Mouse (Mus musculus) embryonic facial prominence, embryonic 14.5 days (tissue): ENCODE data around the gene Rhot2. TPM values are rescaled to one million over a fixed set of nuclear protein-coding genes. Genes with fewer than 3 reads are reported as not detected.

Source experiments
- ATAC-seq: fragments of 200-750 bp; cut with Nextera tagmentation; 2 replicates; pipeline ENCODE4 v1.8.0; 2017; ENCODE audit warnings: low read depth, moderate number of reproducible peaks, moderate TSS enrichment
- DNase-seq: peaks from one replicate; pipeline ENCODE4 v3.0.0-alpha.2; 2015; ENCODE audit warnings: low spot score
- H3K27ac ChIP-seq: fragments of 300-500 bp; sonication (generic); replicated peaks from 2 replicates; pipeline ENCODE4 v1.5.1; 2014; ENCODE audit warnings: low read depth, mild to moderate bottlenecking, low read length, moderate library complexity
- H3K27me3 ChIP-seq: fragments of 300-500 bp; sonication (generic); replicated peaks from 2 replicates; pipeline ENCODE4 v1.6.1; 2014; ENCODE audit warnings: low read length; ENCODE audit not compliant: control insufficient read depth, insufficient read depth
- H3K36me3 ChIP-seq: fragments of 300-500 bp; sonication (generic); 2 replicates; pipeline ENCODE4 v1.6.1; 2014; ENCODE audit warnings: low read length, mixed read lengths; ENCODE audit not compliant: control insufficient read depth, insufficient read depth
- H3K4me1 ChIP-seq: fragments of 300-500 bp; sonication (generic); 2 replicates; pipeline ENCODE4 v1.6.1; 2014; ENCODE audit warnings: antibody characterized with exemption, low read length; ENCODE audit not compliant: control insufficient read depth, insufficient read depth
- H3K4me2 ChIP-seq: fragments of 300-500 bp; sonication (generic); 2 replicates; pipeline ENCODE4 v1.6.1; 2014; ENCODE audit warnings: low read depth, mild to moderate bottlenecking, low read length, moderate library complexity, mixed read lengths
- H3K4me3 ChIP-seq: fragments of 300-500 bp; sonication (generic); 2 replicates; pipeline ENCODE4 v1.5.1; 2014; ENCODE audit warnings: low read depth, mild to moderate bottlenecking, low read length
- H3K9ac ChIP-seq: fragments of 300-500 bp; sonication (generic); 2 replicates; pipeline ENCODE4 v1.6.1; 2014; ENCODE audit warnings: low read depth, mild to moderate bottlenecking, low read length, moderate library complexity, mixed read lengths
- H3K9me3 ChIP-seq: fragments of 300-500 bp; sonication (generic); 2 replicates; pipeline ENCODE4 v1.6.1; 2016; ENCODE audit warnings: low read length; ENCODE audit not compliant: control insufficient read depth
- WGBS: fragments of 180-500 bp; shearing (Covaris S2); extraction: QIAGEN DNeasy Blood & Tissue Kit; methylation state at CpG from one replicate; pipeline ENCODE4 v1.1.7; 2014; 5-methylcytosine and 5-hydroxymethylcytosine counted together
- microRNA-seq: library from miRNA; unstranded; fragments of <30 nt; microRNA quantifications from one replicate; pipeline ENCODE4, GENCODE M21; 2016; ENCODE audit warnings: borderline number of aligned reads
- polyA plus RNA-seq: library from polyadenylated mRNA; unstranded; fragments of >200 nt; fragmentation: Nextera tagmentation; extraction: Ambion mirVana; gene quantifications from 2 replicates; pipeline ENCODE4 v1.2.1, GENCODE M21; 2014

Gene Rhot2
- polyA plus RNA-seq, 1 experiment from 2014 or later: 12.0 TPM

DNA sequence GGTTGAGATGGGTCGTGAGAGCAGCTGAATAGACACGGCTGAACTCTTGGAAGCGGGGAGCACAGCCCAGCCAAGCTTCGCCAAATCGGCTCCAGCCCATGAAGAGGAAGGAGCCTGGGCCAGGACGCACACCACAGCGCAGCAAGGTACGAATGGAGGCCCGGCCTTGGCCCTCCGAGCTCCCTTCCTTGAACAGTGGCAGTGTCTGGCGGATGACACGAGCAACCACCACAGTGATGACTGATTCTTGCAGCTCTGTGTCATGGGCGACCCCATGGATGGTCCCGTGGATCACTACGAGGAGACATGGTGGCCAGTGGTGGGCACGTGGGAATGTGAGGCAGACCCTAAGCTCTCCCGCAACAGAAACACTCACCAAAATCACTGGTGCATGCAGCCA is 49.7 kb downstream of the Rhot2 start:
- Histone ChIP-seq H3K4me1 (peaks cover 26% of the 10 kb centered on the region), H3K9ac (peak overlapping the region; percentile 68; the same call in 1 of the 2 replicates), H3K36me3 (no peaks in the 10 kb centered on the region; the same call in 1 of the 2 replicates), H3K27ac (no peak overlapping the region), H3K9me3 (no peaks in the 10 kb centered on the region), H3K4me2 (peak overlapping the region; percentile 97; the same call in 1 of the 2 replicates), H3K27me3 (no peaks in the 10 kb centered on the region), H3K4me3 (peak overlapping the region; percentile 79; the same call in 1 of the 2 replicates)
- DNase-seq: no peak
- ATAC-seq: no peak
- WGBS: 84% methylated on average over 15 of the region's 17 CpGs

DNA sequence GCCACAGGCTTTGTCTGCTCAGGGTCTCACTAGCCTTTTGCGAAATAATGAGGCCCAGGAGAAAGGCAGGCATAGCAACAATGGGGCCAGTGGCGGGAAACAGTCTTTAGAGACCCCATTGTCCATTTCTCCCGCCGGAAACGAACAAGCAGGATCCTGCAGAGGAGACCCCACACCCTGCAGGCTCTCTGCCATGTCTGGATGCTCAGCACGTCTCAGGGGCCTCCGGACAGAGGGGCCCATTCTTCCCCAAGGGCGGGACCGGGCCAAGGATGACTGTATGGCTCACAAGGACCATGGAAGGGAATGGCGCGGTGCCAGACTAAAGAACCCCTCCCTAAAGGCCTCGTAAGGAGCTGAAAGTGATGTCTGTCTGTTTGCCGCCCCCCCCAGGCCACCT is 50.5 kb downstream of the Rhot2 start:
- H3K36me3 ChIP-seq: peaks cover 5% of the 10 kb centered on the region; the same call in 1 of the 2 replicates
- H3K9me3 ChIP-seq: no peaks in the 10 kb centered on the region
- 0 out of 2 replicates have a peak overlapping the region, but pooled peaks have one; percentile 97 for H3K4me2 ChIP-seq
- 59% methylated on average over 13 of the region's 13 CpGs for WGBS
- no peaks in the 10 kb centered on the region for H3K27me3 ChIP-seq
- DNase-seq (no peak), ATAC-seq (no peak)
- H3K4me1 ChIP-seq: peaks cover 26% of the 10 kb centered on the region
- H3K4me3 ChIP-seq: no peak overlapping the region
- no peak overlapping the region for H3K9ac ChIP-seq
- H3K27ac ChIP-seq: no peak overlapping the region

DNA sequence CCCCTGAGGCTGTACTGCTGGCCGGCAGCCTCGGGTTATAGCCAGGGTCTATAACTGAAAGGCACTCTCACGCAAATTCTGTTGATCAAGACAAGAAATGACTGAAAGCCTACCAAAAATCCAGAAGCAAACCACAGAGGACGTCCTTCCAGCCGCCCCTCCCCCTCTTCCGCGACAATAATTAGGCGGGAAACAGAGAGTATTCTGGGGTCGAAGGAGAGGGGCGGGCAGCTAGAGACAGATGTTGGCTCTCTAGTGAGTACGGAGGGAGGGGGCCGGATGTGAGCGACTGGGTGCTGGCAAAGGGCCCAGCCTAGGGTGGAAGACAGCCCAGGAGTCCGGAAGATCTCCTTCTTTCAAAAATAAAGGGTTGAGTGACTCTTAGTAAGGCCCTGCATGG is 52.0 kb downstream of the Rhot2 start, which contains the start of gene Fam173a:
Fam173a (minus strand) TSS at position 287 of the 400 bp plus-strand sequence.
- Histone ChIP-seq H3K4me3 (peak within 1 kb of the TSS; percentile 81), H3K9ac (peak within 1 kb of the TSS; percentile 78), H3K9me3 (no peaks in the 10 kb centered on the region), H3K27me3 (no peaks in the 10 kb centered on the region), H3K4me2 (peak within 1 kb of the TSS; percentile 93), H3K27ac (peak within 1 kb of the TSS; percentile 93), H3K36me3 (peaks cover 15% of the 10 kb centered on the region; the same call in 1 of the 2 replicates), H3K4me1 (peaks cover 25% of the 10 kb centered on the region)
- ATAC-seq (peak; percentile 66; the same call in 1 of the 2 replicates), DNase-seq (peak; percentile 92)
- whole genome bisulfite sequencing: under 1% methylated on average over 13 of the region's 14 CpGs

DNA sequence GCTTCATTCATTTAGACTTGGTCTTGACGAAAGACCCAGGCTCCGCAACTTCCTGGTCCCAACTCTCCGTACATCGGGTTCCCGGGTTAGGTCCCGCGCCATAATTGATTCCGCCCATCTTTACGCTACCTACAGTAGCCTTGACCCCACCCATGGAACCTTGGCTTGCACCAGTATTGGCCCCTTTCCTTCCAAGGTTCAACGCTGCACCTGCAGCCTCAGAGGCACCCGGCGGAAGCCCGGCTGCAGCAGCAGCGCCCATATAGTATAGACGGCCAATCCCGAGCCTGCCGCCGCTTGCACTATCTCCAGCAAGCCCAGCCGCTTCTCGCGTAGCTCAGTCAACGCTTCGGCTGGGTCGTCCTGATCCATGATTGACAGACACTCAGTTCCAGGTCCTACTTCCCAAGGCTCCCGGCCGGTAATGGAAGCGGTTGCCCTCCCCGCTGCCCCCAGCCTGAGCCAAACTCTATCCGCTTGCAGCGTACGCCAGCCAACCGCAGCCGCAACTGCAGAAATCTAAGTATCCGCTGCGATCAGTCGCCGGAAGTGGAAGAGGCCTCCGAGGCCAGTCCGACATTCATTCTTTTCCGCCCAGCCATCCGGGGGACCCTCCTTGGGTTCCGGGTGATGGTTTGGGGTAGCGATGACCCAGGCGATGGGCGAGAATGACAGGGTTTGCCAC is 52.7 kb downstream of the Rhot2 start:
- DNase-seq: peak; percentile 88
- under 1% methylated on average over 45 of the region's 45 CpGs for WGBS
- H3K9me3 ChIP-seq: no peaks in the 10 kb centered on the region

DNA sequence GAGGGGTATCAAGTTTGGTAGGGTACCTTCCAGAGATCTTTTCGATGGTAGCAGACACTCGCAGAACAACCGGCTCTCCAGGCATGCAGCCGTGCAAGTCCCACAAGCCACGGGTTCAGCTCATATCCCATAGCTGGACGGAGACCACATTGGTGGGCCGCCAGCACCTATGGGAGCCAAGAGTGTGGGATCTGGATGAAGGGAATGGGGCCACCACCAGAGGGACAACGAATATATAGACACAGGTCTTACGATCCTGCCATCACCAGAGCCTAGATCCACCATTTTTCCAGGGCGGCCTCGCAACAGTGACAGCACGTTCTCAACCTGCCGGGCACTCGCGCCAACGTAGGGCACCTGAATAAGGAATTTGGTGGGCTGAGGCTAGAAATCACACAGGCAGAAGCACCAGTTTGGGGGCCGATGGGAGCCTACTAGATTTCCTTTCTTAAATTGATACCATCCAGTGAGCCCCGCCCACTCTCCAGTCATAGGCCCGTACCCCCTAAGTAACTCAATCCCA is 53.3 kb downstream of the Rhot2 start:
- ATAC-seq: no peak
- H3K4me3 ChIP-seq: peak overlapping the region; percentile 81
- peak overlapping the region; percentile 78 for H3K9ac ChIP-seq
- 28% methylated on average over 19 of the region's 19 CpGs for WGBS
- H3K9me3 ChIP-seq: no peaks in the 10 kb centered on the region
- DNase-seq: peak; percentile 75
- no peaks in the 10 kb centered on the region for H3K27me3 ChIP-seq
- H3K4me1 ChIP-seq: peaks cover 21% of the 10 kb centered on the region
- peak overlapping the region; percentile 93 for H3K27ac ChIP-seq
- H3K4me2 ChIP-seq: peak overlapping the region; percentile 93
- H3K36me3 ChIP-seq: peaks cover 19% of the 10 kb centered on the region; the same call in 1 of the 2 replicates

More for the DNA sequence above, 52.7 kb downstream of the Rhot2 start:
- peaks cover 21% of the 10 kb centered on the region for H3K4me1 ChIP-seq
- H3K27ac ChIP-seq: peak overlapping the region; percentile 93
- H3K36me3 ChIP-seq: peaks cover 19% of the 10 kb centered on the region; the same call in 1 of the 2 replicates
- peak overlapping the region; percentile 93 for H3K4me2 ChIP-seq
- H3K4me3 ChIP-seq: peak overlapping the region; percentile 81
- H3K9ac ChIP-seq: peak overlapping the region; percentile 78
- ATAC-seq: peak; percentile 70
- no peaks in the 10 kb centered on the region for H3K27me3 ChIP-seq

Small RNAs within 50 kb of the gene (microRNA-seq; reads per million reads assigned to microRNA genes)
- not detected for gene Mir3082

Other genes starting within 250 kb of the Rhot2 start
- gene Gng13, start 127.7 kb downstream of the Rhot2 start, polyA plus RNA-seq: 14.6 and 28.5 TPM in 2 replicates
- 12.9 and 15.7 TPM in 2 replicates for gene Chtf18, start 117.4 kb downstream of the Rhot2 start, polyA plus RNA-seq
- 19.5 and 23.1 TPM in 2 replicates for gene Rpusd1, start 117.2 kb downstream of the Rhot2 start, polyA plus RNA-seq
- gene Mslnl, start 108.8 kb downstream of the Rhot2 start, polyA plus RNA-seq: 2.0 TPM in 2 replicates
- 1.7 and 9.4 TPM in 2 replicates for gene Msln, start 90.5 kb downstream of the Rhot2 start, polyA plus RNA-seq
- gene Narfl, start 71.1 kb downstream of the Rhot2 start, polyA plus RNA-seq: 26.9 and 27.2 TPM in 2 replicates
- 42.1 and 66.5 TPM in 2 replicates for gene Haghl, start 59.2 kb downstream of the Rhot2 start, polyA plus RNA-seq
- gene Ccdc78, start 58.3 kb downstream of the Rhot2 start, polyA plus RNA-seq: 0.09 and 0.65 TPM in 2 replicates
- 66.1 and 75.2 TPM in 2 replicates for gene Fam173a, start 52.0 kb downstream of the Rhot2 start, polyA plus RNA-seq
- gene AC134908.4, start 49.2 kb downstream of the Rhot2 start, polyA plus RNA-seq: 0.92 TPM in 1 of 2 replicates, not detected in the other
- gene Metrn, start 47.7 kb downstream of the Rhot2 start, polyA plus RNA-seq: 10.3 and 11.1 TPM in 2 replicates
- gene Fbxl16, start 35.8 kb downstream of the Rhot2 start, polyA plus RNA-seq: 3.4 and 3.5 TPM in 2 replicates
- 22.9 and 25.5 TPM in 2 replicates for gene Wdr24, start 21.2 kb downstream of the Rhot2 start, polyA plus RNA-seq
- gene Jmjd8, start 16.0 kb downstream of the Rhot2 start, polyA plus RNA-seq: 35.2 and 36.2 TPM in 2 replicates
- gene Stub1, start 11.4 kb downstream of the Rhot2 start, polyA plus RNA-seq: 314 and 351 TPM in 2 replicates
- gene Rhbdl1, start 7.6 kb downstream of the Rhot2 start, polyA plus RNA-seq: 2.8 and 3.3 TPM in 2 replicates
- gene Gm20683, start 3.1 kb downstream of the Rhot2 start, polyA plus RNA-seq: 1.4 and 1.6 TPM in 2 replicates
- gene Wdr90, start 16.6 kb upstream of the Rhot2 start, polyA plus RNA-seq: 17.6 and 19.8 TPM in 2 replicates
- gene Mcrip2, start 23.9 kb upstream of the Rhot2 start, polyA plus RNA-seq: 25.7 and 36.7 TPM in 2 replicates
- gene Mettl26, start 30.2 kb upstream of the Rhot2 start, polyA plus RNA-seq: 40.6 and 44.1 TPM in 2 replicates
- gene Wfikkn1, start 36.0 kb upstream of the Rhot2 start, polyA plus RNA-seq: 0.42 and 0.48 TPM in 2 replicates
- gene Rab40c, start 74.9 kb upstream of the Rhot2 start, polyA plus RNA-seq: 17.1 and 19.7 TPM in 2 replicates
- gene Pigq, start 100.1 kb upstream of the Rhot2 start, polyA plus RNA-seq: 51.8 and 52.2 TPM in 2 replicates
- gene Nhlrc4, start 100.1 kb upstream of the Rhot2 start, polyA plus RNA-seq: 0.99 TPM in 1 of 2 replicates, not detected in the other
- 0.16 TPM in 1 of 2 replicates, not detected in the other for gene A930017K11Rik, start 107.7 kb upstream of the Rhot2 start, polyA plus RNA-seq
- 25.2 and 25.8 TPM in 2 replicates for gene Capn15, start 140.9 kb upstream of the Rhot2 start, polyA plus RNA-seq
- 15.8 and 17.7 TPM in 2 replicates for gene Rab11fip3, start 224.7 kb upstream of the Rhot2 start, polyA plus RNA-seq
- gene Decr2, start 245.5 kb upstream of the Rhot2 start, polyA plus RNA-seq: 15.7 and 18.5 TPM in 2 replicates